Mouse (Mus musculus) right cerebral cortex, postnatal 36 days (tissue): ENCODE measurements at regions not wholly inside any gene's neighbourhood (a gene's known extent, or its start where the extent isn't known, plus 50 kb on each side); places are given as distances from the start of the nearest gene placed in this dataset.
A peak's percentile ranks its signal among the peaks of the same experiment; 100 is the strongest.

Experiments used
- DNase-seq, 2 experiments: peaks; one replicate each; pipeline ENCODE4 v3.0.0; 2022; ENCODE audit warnings: low spot score in 2 of 2, mixed read lengths in 1 of 2

DNA sequence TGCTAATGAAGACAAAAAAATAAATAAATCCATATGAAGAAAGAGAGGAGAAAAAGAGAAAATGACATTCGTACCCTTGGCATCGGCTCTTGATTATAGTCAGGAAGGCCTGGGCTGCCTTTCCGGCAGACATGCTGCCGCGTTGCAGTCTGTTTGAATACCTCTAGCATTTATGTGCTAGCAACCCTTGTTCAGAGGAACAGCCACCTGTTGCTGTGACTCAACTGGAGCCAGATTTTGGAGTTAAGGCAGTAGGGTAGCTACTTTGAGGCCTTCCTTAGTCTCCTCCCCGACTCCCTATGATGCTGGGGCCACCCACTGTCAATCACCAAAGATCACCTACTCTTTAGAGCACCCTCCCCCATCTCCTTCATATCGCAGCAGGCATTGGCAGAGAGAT, 148.5 kb upstream of the Cops8 start:
- no peak for DNase-seq

DNA sequence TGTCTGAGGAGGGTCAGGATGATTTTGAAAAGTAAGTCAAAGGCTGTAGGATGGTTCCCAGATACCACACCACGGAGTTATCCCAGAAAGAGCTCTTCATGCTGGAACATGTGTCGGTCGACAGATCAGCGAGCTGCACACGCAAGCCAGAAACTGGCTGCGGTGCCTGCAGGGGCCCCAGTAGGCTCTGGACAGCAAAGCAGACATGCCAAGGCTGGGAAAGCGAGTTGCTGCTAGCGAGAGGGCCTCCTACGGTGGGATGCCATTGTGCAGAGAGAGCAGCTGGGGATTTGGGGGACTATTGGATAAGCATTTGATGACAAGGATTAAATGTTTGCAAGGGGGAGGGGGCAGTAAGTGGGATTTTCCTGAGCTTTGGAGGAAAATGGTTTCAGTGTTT, 145.4 kb upstream of the Cops8 start:
- DNase-seq: no peak

DNA sequence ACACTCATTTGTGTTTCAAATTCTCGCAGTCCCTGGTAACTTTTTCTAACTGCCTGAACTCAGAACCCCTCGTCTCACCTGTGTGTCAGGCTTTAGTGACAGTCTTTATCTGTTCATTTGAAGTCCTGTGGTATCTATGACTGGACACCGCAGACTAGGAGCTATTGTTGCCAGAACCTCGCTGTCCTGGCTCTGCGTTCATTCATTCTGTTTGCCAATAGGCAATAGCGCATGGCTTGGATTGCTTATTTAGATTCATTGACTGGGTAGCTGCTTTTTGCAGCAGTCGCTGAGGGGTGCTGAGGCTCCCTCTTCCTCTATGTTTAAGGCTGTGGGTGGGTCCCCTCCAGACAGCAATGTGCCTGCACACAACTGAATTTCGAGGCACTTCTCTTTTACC, 144.6 kb upstream of the Cops8 start:
- no peak for DNase-seq

DNA sequence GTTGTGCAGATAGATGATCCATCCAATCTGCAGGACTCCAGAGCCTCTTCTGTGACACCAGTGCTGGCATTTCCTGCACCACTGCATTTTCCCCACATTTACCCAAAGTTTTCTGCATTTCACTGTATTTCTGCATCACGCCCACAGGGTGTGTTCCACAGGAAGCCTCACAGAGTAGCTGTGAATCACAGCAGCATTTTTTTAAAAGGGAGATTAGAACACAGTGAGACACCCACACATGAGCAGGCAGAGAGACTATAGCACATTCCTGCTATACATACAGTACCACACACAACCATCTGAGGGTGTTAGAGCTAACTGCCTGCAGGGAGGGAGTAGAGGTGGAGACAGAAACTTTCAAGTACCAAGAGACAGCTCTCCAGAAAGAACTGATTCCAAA, 141.1 kb upstream of the Cops8 start:
- peak; percentile 24 to 57 for DNase-seq

DNA sequence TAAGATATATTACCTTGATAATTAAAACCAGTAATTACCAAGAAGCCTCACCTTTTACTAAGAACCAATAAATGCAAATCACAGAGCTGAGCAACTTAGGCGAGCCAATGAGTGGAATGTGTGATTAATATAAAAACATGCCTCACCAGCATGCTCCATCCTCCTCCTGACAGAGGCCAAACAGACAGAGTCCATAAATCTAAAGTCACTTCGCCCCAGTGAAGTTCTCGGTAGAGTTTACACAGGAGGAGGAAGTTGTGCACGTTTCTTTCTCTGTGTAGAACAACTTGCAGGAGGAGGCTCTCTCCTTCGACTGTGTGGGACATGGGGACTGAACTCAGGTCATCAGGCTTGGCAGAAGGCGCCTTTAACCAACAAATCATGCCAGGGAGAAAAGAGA, 139.5 kb upstream of the Cops8 start:
- DNase-seq: no peak

DNA sequence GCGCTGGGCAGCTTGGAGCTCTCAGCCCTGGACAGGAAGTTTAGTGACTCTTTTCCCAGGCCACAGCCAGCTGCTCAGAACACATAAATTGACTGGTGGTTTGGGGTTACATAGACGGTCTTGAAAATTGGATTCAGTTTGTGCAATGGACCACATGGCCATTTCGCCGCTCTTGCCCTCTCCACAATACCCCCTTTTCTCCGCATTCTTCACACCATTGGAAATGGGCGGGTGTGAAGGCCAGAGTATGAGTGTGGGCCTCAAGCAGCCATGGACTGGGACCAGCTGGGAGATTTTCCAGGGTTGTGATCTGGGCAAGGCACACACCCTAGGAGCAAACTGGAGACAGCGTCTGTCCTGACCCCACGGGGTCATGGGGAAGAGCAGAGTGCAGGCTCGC, 135.1 kb upstream of the Cops8 start:
- DNase-seq: no peak

DNA sequence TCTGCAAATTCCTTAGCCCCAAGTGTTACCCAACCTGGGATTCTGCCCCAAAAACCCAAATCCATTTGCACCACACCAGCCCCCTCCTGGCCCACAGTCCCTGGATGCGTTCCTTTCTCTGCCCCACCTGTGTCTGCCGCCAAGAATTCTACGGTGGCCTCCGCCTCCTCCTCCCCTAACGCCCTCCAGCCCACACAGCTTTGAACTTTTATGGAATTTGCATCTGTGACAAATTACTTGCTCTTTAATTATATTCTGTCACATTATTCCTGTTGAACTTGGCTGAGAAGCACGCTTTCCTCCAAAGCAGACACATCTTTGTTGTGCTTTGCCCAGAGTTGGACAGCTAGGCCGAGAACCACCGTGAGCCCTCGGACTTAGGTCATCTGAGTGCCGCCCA, 131.8 kb upstream of the Cops8 start:
- no peak for DNase-seq

DNA sequence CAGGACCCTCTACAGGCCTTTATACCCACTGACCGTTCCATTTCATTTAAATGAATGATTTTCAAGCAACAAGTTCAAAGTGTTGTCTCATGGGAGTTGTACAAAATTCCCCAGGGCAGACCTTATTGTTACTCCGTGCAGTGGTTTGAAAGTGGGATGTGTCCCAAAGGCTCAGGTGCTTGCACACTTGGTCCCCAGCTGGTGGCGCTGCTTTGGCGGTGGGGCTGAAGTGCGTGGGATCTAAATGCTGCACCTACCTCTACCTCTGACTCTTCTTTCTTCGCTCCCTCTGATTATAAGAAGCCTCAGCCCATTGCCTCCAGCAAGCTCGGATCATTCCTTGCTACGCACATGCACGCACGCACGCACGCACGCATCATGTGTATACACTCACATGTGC, 131.0 kb upstream of the Cops8 start:
- no peak for DNase-seq

DNA sequence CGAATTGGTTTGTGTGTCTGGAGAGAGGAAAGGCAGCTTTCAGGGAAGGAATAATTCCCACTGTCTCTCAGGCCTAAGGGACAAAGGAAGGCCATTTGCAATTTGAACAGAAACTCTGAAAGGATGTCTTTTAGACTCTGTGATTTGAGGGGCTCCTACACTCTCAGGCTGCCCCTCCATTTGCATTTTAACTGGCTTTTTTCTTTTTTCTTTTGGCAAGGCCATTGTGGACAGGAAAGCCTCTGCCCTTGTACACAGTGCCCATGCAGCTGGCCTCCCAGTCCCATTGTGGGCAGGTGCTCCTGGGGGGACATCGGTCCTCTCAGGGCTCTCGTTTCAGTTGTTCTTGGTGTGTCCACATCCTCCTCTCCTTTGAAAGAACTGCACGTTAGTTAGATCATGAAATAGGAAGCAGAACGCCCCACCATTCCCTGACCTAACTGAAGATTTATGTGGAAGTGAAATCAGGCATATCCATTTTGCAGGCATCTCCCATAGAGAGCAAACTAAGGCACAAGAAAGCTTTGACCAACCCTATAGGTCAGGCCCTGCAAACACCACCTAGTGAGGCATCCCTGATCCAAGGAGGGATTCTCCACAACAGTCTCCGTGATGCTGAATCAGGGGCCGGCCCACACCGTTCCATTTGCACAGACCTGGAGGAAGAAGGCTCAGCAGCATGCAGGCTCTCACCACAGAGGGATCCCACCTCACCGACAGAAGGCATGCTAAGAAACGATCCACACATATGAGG, 127.5 kb upstream of the Cops8 start:
- DNase-seq: no peak

DNA sequence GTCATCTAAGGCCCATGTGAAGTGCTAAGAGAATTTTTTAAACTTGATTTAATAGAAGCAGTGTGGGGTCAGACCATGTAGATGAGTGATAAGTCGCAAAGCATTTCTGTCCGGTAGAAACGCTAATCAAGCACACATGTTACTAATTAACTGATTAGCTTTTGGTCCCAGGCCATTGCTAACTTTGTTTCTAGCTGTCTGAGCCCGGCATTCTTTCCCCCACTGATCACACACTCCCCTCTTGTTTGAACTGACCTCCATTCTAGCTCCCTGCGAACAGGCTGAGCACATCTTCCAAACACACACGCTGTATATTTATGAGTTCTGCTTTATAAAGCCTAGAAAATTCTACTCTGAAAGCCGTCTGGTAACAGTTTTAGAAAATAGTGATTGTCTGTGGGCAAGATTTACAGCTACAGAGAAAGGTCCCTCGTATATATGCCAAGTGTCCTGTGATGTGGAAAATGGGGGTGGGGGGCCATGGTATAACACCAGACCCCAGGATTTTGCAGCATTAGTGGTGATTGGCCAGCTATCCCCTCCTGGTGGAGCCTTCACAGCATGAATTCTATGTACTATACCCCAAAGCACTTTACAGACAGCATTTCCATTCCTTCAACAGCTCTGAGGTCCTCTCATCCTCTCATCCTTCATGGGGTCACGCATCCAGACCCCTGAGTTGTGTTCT, 126.1 kb upstream of the Cops8 start:
- no peak for DNase-seq

DNA sequence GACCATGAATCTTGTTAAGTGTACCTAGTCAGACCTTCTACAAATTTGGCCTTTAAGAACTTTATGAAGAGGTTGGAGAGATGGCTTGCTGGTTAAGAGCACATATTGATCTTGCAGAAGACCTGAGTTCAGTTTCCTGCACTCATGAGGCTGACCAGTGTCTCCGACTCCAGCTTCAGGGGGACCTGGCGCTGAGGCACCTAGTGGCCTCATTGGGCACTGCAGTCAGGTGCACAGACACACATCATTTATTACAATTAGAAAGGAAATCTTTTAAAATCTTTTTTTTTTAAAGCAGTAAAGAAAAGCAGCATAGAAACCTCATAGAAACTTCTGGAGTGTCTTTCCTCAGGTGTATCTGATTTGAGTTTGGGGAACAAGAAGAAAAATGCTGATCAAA, 123.9 kb upstream of the Cops8 start:
- DNase-seq: no peak

DNA sequence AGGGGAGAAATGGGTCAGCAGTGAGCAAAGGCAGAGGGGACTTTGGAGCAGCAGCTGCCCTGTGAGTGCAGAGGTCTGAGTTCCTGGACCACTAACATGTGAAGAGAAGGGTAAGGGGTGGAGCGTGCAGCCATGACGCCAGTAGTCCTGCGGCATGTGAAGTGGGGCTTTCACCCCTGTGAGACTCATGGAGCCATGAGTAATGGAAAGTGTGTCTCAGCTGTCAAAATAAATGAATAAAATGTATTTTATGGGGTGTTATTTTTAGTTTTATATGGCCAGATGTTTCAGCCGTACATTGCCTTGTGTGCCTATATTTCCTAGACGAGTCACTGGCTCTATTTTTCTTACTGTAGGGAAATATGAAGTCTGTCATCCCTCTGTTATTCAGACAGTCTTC, 121.5 kb upstream of the Cops8 start:
- no peak for DNase-seq

DNA sequence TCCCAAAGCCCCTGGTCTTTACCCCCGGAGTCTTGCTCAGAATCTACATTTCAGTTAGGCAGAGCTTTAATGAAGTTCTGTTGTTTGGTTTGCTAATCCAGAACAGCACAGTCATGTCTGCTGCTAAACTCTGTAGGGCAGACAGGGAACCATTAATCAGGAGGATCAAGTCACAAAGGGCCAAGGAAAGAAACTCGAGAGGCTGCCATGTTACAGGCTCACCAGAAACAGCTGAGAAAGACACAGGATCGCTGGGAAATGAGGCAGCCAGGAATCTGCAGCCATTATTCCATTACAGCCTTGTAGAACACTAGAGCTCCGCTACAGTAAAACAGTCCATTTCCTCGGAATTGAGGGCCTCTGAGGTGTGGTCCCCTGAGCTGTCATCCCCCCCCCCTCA, 121.1 kb upstream of the Cops8 start:
- no peak for DNase-seq

DNA sequence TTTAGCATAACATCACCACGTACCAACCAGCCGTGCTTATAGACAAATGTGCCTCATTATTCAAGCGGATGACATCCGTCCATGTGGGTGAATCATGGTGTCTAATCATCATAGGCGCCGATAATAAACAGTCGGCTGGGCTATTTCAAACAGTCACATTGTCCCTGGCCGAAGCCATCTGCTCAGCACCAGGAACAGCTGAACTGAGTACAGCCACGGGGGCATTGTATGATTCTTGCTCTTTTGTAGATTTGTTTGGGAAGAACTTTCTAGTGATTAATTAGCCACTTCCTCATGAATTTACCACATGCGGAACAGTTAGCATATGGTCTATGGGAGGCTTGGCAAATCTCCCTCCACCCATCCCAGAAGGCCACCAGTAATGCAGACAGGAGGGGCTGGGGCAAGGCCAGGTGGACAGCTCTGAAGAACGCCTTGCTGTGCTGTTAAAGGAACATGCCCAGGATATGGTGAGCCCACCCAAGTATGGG, 116.4 kb upstream of the Cops8 start:
- no peak for DNase-seq

DNA sequence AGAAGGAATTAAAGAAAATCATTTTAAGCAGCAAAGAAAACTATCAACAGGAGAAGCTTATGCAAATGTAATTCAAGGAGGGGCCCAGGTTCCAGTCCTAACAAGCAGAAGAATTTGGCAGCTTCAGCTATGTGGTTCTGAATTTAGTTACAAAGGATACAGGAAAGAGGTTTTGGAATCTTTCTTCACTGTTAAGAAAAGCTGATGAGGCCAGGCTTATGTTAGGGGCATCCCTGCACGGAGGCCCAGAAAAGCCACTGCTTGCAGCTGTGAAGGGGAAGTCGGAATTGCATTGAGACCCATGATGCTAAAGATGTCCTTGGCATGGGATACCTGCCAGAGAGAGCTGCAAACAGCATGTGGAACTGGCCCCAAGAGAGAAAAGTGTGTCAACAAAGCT, 114.9 kb upstream of the Cops8 start:
- no peak for DNase-seq

DNA sequence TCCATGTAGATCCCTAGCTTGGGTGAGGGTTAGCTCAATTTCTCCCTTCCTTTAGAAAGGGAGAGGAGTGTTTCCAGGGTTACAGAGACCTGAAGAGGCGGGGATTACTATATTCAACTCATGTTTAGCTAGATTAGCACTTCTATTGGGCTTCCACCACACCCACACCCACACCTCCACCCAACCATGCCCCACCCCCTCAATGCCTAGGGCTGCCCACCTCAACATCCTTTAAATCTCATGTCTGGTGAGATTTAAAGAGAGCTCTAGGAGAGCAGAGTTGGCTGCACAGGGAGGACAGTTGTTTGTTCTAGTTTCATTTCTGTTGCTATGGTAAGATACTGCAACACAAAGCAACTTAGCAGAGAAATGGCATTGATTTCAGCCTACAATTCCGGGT, 113.8 kb upstream of the Cops8 start:
- DNase-seq: peak in 1 of 2 experiments; percentile 19

DNA sequence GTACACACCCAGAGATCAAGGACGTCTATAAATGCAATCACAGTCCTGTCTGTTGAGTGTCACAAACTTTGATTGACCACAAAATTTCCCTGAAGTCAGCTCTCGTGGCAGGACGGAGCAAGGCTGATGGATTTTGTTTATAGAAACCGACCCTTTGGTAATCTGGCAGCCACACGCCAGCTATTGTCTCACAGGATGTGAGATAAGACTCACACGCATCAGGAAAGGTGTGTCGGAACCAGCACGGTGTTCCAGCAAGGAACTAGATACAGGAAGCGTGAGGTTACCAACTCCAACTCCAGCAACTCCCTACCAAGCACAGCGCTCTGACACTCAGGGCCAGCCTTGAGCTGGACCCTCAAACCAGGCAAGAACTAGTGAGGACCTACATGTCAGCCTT, 112.4 kb upstream of the Cops8 start:
- no peak for DNase-seq

DNA sequence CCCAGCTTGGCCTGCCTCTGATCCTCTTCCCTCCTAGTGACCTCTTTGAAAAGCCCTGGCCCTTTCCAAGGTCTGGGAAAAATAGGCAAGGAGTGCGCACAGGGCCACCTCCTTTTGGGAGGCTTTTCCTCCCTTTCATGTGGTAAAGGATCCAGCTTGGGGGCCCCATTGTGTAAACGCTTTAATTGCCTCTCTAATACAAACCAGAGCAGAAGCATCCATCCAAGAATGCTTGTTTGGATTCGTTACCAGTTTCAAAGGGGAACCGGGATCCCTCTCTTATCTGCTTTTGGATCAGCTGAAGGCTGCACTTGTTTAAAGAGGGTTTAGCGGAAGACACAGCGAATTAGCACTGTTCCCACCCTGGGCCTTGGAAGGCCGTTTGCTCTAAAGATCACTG, 109.3 kb upstream of the Cops8 start:
- no peak for DNase-seq

DNA sequence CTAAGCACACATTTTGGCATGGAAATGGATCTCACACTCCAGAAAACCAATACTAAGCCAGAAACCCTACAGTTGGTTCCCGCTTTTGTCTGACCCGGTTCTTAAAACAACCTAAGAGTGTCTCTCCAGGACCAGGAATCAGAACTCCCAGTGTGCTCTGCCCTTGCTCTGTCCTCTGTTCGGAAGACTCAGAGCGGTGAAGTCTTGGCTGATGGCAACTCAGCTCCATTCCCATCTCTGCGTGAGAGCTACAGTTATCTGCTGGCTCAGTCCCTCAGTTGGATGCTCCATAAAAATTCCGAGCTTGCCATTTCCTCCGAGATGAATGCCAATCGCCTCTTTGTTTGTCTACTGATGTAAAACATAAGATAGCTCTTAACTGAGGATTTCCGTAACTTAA, 107.6 kb upstream of the Cops8 start:
- no peak for DNase-seq

DNA sequence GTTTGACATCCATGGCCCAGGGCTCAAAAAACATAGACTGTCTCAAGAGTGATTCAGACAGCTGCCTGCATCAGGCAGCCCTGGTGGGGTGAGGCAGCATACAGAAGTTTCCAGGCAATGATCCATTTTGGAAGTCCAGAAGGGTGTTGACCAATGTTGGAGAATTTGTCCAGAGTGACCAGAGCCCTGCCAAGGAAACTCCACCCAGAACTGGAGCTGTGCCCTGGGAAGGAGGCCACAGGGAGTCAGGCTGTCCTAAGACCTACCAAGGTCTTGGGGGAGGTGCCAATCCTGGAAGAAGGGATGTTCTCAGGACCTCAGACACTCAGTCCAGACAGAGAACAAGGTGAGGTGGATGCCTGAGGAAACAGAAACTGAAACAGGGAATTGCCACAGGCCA, 105.2 kb upstream of the Cops8 start:
- DNase-seq: no peak

DNA sequence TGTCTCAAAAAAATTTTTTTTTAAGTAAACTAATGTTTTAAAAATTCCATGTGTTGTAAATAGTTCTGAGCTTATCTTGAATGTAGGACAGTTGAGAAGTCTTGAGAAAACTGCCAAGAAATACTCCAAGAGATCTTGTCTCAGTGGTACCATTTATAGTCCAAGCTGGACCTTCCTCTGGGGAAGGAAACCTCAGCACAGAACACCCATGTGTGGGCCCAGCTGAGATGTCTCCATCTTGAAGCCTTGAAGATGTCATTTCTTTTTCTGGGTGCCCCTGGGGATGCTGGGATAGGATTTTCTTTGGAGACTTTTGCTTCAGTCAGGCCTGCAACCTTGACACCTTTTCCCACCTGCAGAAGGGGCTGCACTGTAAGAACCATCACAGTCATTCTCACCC, 101.4 kb upstream of the Cops8 start:
- DNase-seq: no peak

DNA sequence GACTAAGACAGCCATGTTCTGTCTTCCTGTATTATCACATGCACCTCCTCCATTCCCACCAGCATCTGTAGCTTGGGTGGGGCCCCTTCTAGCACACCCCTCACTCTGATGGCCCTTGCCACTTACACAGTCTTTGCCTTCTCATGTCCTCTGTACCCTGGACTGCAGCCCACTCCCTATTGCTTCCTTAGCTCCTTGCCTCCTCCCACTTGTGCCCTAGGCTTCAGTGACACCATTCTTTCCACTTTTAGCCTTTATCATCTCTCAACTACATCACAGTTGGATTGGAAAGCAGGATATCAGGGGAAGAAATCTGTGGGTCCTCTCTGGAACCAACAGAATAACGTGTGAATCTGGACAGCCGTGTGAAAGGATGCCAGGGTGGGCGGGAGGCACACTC, 100.4 kb upstream of the Cops8 start:
- no peak for DNase-seq

DNA sequence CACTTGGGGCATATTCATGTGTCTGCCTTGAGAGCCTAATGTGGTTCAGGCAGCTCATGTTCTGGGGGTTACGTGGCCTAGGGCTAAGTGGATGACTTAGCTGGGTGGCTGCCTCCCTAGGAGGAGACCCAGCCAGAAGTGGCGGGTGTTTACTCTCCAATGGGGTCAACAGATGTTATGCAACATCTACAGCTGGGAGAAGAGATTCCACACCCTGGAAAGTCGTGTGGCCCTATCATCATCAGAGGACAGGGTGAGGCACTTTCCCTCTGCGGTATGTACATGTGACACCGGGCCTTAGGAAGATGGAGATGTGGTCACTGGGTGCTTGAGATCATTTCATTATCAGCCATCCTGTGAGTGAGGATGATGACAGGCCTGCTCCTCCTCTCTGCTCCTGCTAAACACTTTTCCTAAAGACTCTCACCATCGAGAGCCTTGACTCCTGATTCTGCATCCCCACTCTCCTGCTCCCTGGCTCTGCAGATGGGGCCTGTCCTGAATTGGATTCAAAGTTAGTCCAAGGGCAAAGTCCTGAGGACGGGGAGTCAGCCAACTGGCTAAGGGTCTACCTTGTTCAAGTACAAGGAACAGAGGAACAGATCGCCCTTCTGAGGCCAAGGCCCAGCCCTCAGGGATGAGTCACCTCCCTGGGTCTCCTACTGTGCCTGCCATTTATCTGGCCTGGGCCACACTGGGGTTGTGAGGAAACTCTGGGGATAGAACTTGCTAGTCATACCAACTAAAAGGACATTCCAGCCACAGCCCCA, 99.8 kb upstream of the Cops8 start:
- DNase-seq: no peak
